Mouse (Mus musculus): ENCODE results near the gene Pdcd5. TPM values are rescaled to one million over a fixed set of nuclear protein-coding genes. Genes with fewer than 3 reads are reported as not detected.
A peak's percentile ranks its signal among the peaks of the same experiment; 100 is the strongest.

Gene Pdcd5
- 47.6 and 50.1 TPM in 2 replicates for polyA plus RNA-seq (2012; rRNA removed)

DNA sequence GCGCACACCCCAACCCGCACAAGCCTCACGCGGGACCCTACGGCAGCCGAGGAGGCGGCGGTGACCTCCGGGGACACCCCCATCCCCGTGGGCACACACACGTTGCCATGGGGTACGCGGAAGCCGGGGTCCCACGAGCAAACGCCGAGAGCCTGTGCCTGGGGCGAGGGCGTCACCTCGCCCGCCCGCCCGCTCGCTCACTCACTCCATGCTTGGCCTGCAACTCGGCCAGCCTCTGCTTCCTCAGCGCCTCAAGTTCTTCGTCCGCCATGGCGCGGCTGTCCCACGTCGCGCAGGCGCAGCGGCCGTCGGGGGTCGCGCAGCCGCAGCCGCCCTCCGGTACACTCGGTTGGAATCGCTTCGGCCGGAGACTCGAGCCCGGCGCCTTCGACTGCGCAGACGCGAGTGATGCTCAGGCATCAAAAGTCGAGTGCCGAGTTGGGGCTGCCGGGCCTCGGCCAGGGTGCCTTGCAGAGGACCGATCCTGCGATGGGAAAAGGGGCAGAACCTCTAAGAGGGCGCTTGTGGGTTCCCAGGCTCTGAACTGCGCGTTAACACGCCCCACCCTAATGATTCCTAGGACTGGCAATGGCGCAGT is at the start of gene Pdcd5:
Pdcd5 (minus strand) TSS at position 421 of the 598 bp plus-strand sequence.
- peak; percentile 98 for DNase-seq
- under 1% methylated on average over 60 of the region's 64 CpGs for WGBS
- Histone ChIP-seq H3K27me3 (ENCODE audit: control insufficient read depth, insufficient read depth, low read length) (no peaks in the 10 kb centered on the region), H3K4me3 (ENCODE audit: control insufficient read depth, insufficient read depth, low read length) (peak within 1 kb of the TSS; percentile 69), H3K4me1 (replicated peaks; ENCODE audit: control insufficient read depth, insufficient read depth, low read length) (peaks cover 6% of the 10 kb centered on the region), H3K36me3 (ENCODE audit: control insufficient read depth, insufficient read depth, low read length) (peaks cover 26% of the 10 kb centered on the region), H3K27ac (ENCODE audit: control insufficient read depth, insufficient read depth, low read length) (peak within 1 kb of the TSS; percentile 0; the same call in 1 of the 2 replicates)
- no peak for TF ChIP-seq CTCF (IDR thresholded peaks at IDR 0.05; ENCODE audit: borderline replicate concordance, control insufficient read depth, extremely low read depth, insufficient read depth, low read length, poor library complexity)
- peak; percentile 60; the same call in 1 of the 2 replicates for TF ChIP-seq POLR2A (IDR thresholded peaks at IDR 0.05; ENCODE audit: control insufficient read depth, extremely low read depth, insufficient read depth, low read length, poor library complexity)

DNA sequence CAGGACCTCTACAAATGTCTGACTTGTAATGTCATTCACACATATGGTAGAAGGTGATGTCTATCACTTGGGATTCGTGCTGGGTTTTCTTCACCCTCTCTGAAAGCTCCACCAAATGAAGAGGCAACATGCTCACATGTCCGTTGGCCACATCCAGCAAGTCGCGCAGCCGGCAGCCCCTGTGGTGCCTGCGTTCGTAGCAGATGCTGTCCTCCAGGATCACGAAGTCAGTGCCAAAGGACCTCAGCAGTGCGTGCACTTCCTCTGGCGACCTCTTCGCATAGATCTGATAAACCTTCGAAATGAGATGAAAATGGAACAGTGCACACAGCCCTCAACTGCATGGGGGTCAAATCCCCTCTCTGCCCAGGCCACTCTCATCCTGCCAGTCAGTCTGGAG is 45.3 kb upstream of the Pdcd5 start:
- no peak overlapping the region for H3K4me3 ChIP-seq (ENCODE audit: control insufficient read depth, insufficient read depth, low read length)
- H3K4me1 ChIP-seq (replicated peaks; ENCODE audit: control insufficient read depth, insufficient read depth, low read length), result no peaks in the 10 kb centered on the region
- no peaks in the 10 kb centered on the region for H3K27me3 ChIP-seq (ENCODE audit: control insufficient read depth, insufficient read depth, low read length)
- H3K27ac ChIP-seq (ENCODE audit: control insufficient read depth, insufficient read depth, low read length), result no peak overlapping the region
- H3K36me3 ChIP-seq (ENCODE audit: control insufficient read depth, insufficient read depth, low read length), result peaks cover 13% of the 10 kb centered on the region
- no peak for DNase-seq
- TF ChIP-seq POLR2A (IDR thresholded peaks at IDR 0.05; ENCODE audit: control insufficient read depth, extremely low read depth, insufficient read depth, low read length, poor library complexity) (no peak), CTCF (IDR thresholded peaks at IDR 0.05; ENCODE audit: borderline replicate concordance, control insufficient read depth, extremely low read depth, insufficient read depth, low read length, poor library complexity) (no peak)
- WGBS, result 94% methylated on average over 12 of the region's 12 CpGs

DNA sequence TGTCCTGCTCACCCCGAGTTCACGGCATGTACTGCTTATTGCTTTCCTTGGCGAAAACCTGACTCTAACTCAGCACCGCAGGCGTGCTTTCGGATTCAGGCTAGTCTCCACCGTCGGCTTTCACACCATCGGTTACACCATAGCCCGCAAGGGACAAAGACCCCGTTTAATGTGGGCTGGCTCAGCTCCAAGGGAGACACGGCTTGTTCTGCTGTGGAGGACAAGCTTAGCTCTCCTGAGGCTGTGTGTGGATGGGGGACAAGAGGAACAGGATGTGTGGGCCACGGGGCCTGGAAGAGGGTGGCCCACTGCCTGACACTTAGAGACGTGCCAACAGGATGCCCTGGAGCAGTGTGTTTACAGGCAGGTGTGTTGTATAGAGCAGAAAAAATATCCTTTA is 44.8 kb upstream of the Pdcd5 start:
- no peak for DNase-seq
- H3K4me1 ChIP-seq (replicated peaks; ENCODE audit: control insufficient read depth, insufficient read depth, low read length), result no peaks in the 10 kb centered on the region
- H3K4me3 ChIP-seq (ENCODE audit: control insufficient read depth, insufficient read depth, low read length), result no peak overlapping the region
- H3K27me3 ChIP-seq (ENCODE audit: control insufficient read depth, insufficient read depth, low read length), result no peaks in the 10 kb centered on the region
- TF ChIP-seq POLR2A (IDR thresholded peaks at IDR 0.05; ENCODE audit: control insufficient read depth, extremely low read depth, insufficient read depth, low read length, poor library complexity), result no peak
- TF ChIP-seq CTCF (IDR thresholded peaks at IDR 0.05; ENCODE audit: borderline replicate concordance, control insufficient read depth, extremely low read depth, insufficient read depth, low read length, poor library complexity), result no peak
- 74% methylated on average over 14 of the region's 14 CpGs for WGBS
- peaks cover 13% of the 10 kb centered on the region for H3K36me3 ChIP-seq (ENCODE audit: control insufficient read depth, insufficient read depth, low read length)
- H3K27ac ChIP-seq (ENCODE audit: control insufficient read depth, insufficient read depth, low read length), result no peak overlapping the region

DNA sequence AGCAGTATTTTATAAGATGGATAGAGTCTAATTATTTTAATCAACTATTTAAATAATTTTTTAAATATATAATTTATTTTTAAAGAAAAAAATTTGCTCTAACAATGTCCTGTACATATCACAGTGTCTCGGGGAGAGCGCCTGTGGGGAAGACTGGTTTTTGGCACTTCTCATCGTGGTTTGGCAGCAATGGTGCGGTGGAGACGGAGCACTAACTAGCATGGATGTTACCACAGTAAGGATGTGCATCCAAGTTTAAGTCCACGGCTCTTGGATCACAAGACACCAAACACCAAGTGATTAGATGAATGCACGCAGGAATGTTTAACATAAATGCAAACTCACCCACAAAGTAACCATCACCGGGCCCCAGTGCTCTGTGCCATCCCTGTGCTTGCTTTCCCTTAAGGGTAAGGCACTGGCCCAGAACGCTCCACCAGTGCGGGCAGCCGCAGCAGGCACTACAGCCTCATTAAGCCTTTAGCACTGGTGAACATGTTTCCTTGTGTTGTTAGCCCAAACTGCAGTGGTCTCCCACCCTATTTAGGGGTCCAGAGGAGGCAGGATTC is 41.5 kb upstream of the Pdcd5 start:
- Histone ChIP-seq H3K36me3 (ENCODE audit: control insufficient read depth, insufficient read depth, low read length) (peaks cover 13% of the 10 kb centered on the region), H3K27ac (ENCODE audit: control insufficient read depth, insufficient read depth, low read length) (no peak overlapping the region), H3K4me1 (replicated peaks; ENCODE audit: control insufficient read depth, insufficient read depth, low read length) (no peaks in the 10 kb centered on the region), H3K4me3 (ENCODE audit: control insufficient read depth, insufficient read depth, low read length) (no peak overlapping the region), H3K27me3 (ENCODE audit: control insufficient read depth, insufficient read depth, low read length) (no peaks in the 10 kb centered on the region)
- WGBS, result 93% methylated on average over 11 of the region's 11 CpGs
- no peak for DNase-seq
- TF ChIP-seq CTCF (IDR thresholded peaks at IDR 0.05; ENCODE audit: borderline replicate concordance, control insufficient read depth, extremely low read depth, insufficient read depth, low read length, poor library complexity) (no peak), POLR2A (IDR thresholded peaks at IDR 0.05; ENCODE audit: control insufficient read depth, extremely low read depth, insufficient read depth, low read length, poor library complexity) (no peak)

DNA sequence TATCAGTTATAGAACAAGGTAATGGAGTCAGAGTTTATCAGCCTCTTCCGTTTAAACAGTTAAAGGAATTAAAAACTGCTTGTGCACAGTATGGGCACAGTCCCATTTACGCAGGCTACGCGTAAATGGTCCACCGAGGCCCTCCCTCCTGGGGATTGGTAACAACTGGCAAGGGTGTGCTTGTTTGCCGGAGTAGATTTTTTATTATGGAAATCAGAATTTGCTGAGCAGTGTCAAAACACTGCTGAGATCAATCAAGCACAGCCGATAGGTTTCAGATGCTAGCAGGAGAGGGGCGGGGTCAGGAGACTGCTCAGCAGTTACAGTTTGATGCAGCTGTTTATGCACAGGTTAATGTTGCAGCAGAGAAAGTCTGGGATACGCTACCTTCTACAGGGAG is 41.0 kb upstream of the Pdcd5 start:
- Histone ChIP-seq H3K36me3 (ENCODE audit: control insufficient read depth, insufficient read depth, low read length) (peaks cover 13% of the 10 kb centered on the region), H3K27me3 (ENCODE audit: control insufficient read depth, insufficient read depth, low read length) (no peaks in the 10 kb centered on the region), H3K4me3 (ENCODE audit: control insufficient read depth, insufficient read depth, low read length) (no peak overlapping the region), H3K27ac (ENCODE audit: control insufficient read depth, insufficient read depth, low read length) (no peak overlapping the region), H3K4me1 (replicated peaks; ENCODE audit: control insufficient read depth, insufficient read depth, low read length) (no peaks in the 10 kb centered on the region)
- WGBS, result 95% methylated on average over 9 of the region's 9 CpGs
- DNase-seq, result no peak
- TF ChIP-seq CTCF (IDR thresholded peaks at IDR 0.05; ENCODE audit: borderline replicate concordance, control insufficient read depth, extremely low read depth, insufficient read depth, low read length, poor library complexity) (no peak), POLR2A (IDR thresholded peaks at IDR 0.05; ENCODE audit: control insufficient read depth, extremely low read depth, insufficient read depth, low read length, poor library complexity) (no peak)

DNA sequence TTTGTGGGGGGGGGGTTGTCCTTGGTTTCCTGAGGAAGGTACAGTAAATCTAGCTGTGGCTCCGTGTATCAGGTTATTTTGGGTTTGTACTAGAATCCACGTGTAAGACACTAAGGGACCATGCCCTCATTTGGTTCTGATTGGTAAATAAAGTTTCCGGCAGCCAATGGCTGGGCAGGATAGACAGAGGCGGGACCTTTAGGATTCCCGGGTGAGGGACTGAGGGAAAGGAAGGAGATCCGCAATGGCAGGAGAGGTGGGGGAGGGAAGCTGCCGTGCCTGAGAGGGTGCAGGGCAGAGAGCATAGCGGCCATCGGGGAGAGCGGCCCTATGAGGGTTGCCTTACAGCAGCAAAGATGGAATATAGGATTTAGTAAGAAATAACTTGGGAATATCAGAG is 39.9 kb upstream of the Pdcd5 start:
- H3K36me3 ChIP-seq (ENCODE audit: control insufficient read depth, insufficient read depth, low read length), result peaks cover 13% of the 10 kb centered on the region
- no peaks in the 10 kb centered on the region for H3K27me3 ChIP-seq (ENCODE audit: control insufficient read depth, insufficient read depth, low read length)
- WGBS, result 76% methylated on average over 10 of the region's 10 CpGs
- no peak overlapping the region for H3K4me3 ChIP-seq (ENCODE audit: control insufficient read depth, insufficient read depth, low read length)
- TF ChIP-seq CTCF (IDR thresholded peaks at IDR 0.05; ENCODE audit: borderline replicate concordance, control insufficient read depth, extremely low read depth, insufficient read depth, low read length, poor library complexity) (no peak), POLR2A (IDR thresholded peaks at IDR 0.05; ENCODE audit: control insufficient read depth, extremely low read depth, insufficient read depth, low read length, poor library complexity) (no peak)
- H3K4me1 ChIP-seq (replicated peaks; ENCODE audit: control insufficient read depth, insufficient read depth, low read length), result no peaks in the 10 kb centered on the region
- no peak for DNase-seq
- no peak overlapping the region for H3K27ac ChIP-seq (ENCODE audit: control insufficient read depth, insufficient read depth, low read length)

All from thymus, adult 2 months (tissue).